28 mouse cellular contexts compared by ENCODE assay signal in the genomic region with DNA sequence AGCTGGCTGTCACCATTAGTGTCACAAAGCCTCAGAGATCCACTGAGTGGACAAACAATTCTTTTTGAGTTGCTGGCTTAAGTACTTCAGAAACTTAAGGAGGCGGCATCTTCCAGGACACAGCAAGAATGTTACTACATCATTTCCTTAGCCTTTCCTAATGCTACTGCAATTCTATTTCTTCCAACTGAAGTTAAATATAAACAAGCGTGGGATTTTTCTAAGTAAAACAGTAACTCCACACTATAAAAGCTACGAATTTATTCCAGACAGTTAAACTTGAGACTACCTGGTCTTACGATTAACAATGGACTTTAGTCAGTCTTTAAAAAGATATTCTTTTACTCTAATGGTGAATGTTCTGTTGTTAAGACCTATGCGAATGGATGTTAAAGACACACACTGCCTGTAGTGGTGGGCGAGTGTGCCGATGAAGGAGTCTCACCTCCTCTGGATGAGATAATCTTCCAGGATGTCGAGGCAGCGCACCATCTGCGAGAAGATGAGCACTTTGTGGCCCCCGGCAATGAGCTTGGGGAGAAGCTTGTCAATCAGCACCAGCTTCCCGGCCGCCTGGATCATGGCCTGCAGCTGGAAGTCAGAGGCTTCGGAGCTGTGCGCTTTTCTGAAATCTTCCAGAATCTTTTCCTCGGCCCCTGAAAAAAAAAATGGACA.
A peak's percentile ranks its signal among the peaks of the same experiment; 100 is the strongest.
DNase-seq lines count a peak whose midpoint lies in the region; ATAC-seq and TF ChIP-seq lines count a peak whose summit lies in the region.
"Had no signal": no experiment of that assay in that cellular context is flagged by ENCODE, and none has a peak within 500 bp of the region (broad histone marks: within the 10 kb centered on the region; RNA-seq: fewer than 3 reads in every experiment).

No protein-coding gene starts in this region.

- H3K4me2 ChIP-seq in intestine, postnatal 0 days (replicated peaks; ENCODE audit: low read depth) = no peak overlapping the region
- H3K4me2 ChIP-seq: heart, embryonic 11.5 days; intestine, embryonic 15.5 days; limb, embryonic 13.5 days; liver, embryonic 12.5 days; neural tube, embryonic 15.5 days; stomach, embryonic 15.5 days had no signal

- in situ Hi-C loops in Patski (cut with MboI; ENCODE audit: low pct_unique_long_range_greater_than_20kb) = no loop called here

- no peak overlapping the region for H3K4me3 ChIP-seq in intestine, postnatal 0 days (ENCODE audit: low read depth, low read length)
- H3K4me3 ChIP-seq: embryonic facial prominence, embryonic 10.5 days; hindbrain, embryonic 10.5 days; intestine, embryonic 15.5 days; limb, embryonic 13.5 days; liver, embryonic 12.5 days; midbrain, embryonic 10.5 days; neural tube, embryonic 15.5 days; stomach, embryonic 15.5 days had no signal

- no peaks in the 10 kb centered on the region for H3K4me1 ChIP-seq in intestine, postnatal 0 days (replicated peaks; ENCODE audit: control insufficient read depth, insufficient read depth, low read length)
- H3K4me1 ChIP-seq: embryonic facial prominence, embryonic 10.5 days; hindbrain, embryonic 10.5 days; intestine, embryonic 15.5 days; limb, embryonic 13.5 days; liver, embryonic 12.5 days; midbrain, embryonic 10.5 days; neural tube, embryonic 15.5 days; stomach, embryonic 15.5 days had no signal

- H3K9ac ChIP-seq in intestine, postnatal 0 days (ENCODE audit: low read depth, low read length) = no peak overlapping the region
- H3K9ac ChIP-seq: intestine, embryonic 15.5 days; limb, embryonic 13.5 days; liver, embryonic 12.5 days; neural tube, embryonic 15.5 days; stomach, embryonic 15.5 days had no signal

- no peak for TF ChIP-seq CTCF in Patski (IDR thresholded peaks at IDR 0.05)
- no peak for TF ChIP-seq CTCF in intestine, postnatal 0 days (IDR thresholded peaks at IDR 0.05; ENCODE audit: low read depth)

- ATAC-seq in Patski = peak; percentile 67
- ATAC-seq in intestine, postnatal 0 days = no peak
- ATAC-seq: CD4-positive, CD25-positive, alpha-beta regulatory T cell, adult 4 months; forebrain, embryonic 16.5 days; hindbrain, embryonic 16.5 days; intestine, embryonic 15.5 days; liver, embryonic 12.5 days had no signal

- H3K27ac ChIP-seq in intestine, postnatal 0 days (ENCODE audit: low read depth, low read length) = no peak overlapping the region
- H3K27ac ChIP-seq: embryonic facial prominence, embryonic 10.5 days; hindbrain, embryonic 10.5 days; intestine, embryonic 15.5 days; limb, embryonic 13.5 days; liver, embryonic 12.5 days; midbrain, embryonic 10.5 days; neural tube, embryonic 15.5 days; stomach, embryonic 15.5 days had no signal

- intact Hi-C loops in heart, postnatal 14 days (cut with DNase I) = no loop called here

- H3K27me3 ChIP-seq in Patski = no peaks in the 10 kb centered on the region
- no peaks in the 10 kb centered on the region for H3K27me3 ChIP-seq in intestine, postnatal 0 days (replicated peaks; ENCODE audit: control insufficient read depth, insufficient read depth, low read length)
- H3K27me3 ChIP-seq: intestine, embryonic 15.5 days; limb, embryonic 13.5 days; liver, embryonic 12.5 days; neural tube, embryonic 15.5 days; stomach, embryonic 15.5 days had no signal

- POLR2A ChIA-PET in Patski (lab: Charles Lee) = no interaction called here

- H3K9me3 ChIP-seq in intestine, postnatal 0 days (ENCODE audit: control insufficient read depth) = no peaks in the 10 kb centered on the region
- H3K9me3 ChIP-seq: embryonic facial prominence, embryonic 10.5 days; hindbrain, embryonic 10.5 days; intestine, embryonic 15.5 days; limb, embryonic 13.5 days; liver, embryonic 12.5 days; midbrain, embryonic 10.5 days; neural tube, embryonic 15.5 days; stomach, embryonic 15.5 days had no signal

- CTCF ChIA-PET in Patski (lab: Charles Lee) = no interaction called here

- peaks cover 74% of the 10 kb centered on the region for H3K36me3 ChIP-seq in intestine, postnatal 0 days (ENCODE audit: control insufficient read depth, insufficient read depth)

- WGBS in intestine, postnatal 0 days = 89% methylated on average over 16 of the region's 16 CpGs

- peak; percentile 60 for DNase-seq in heart, adult 11 months
- no peak for DNase-seq in heart, postnatal 14 days
- DNase-seq in left cerebral cortex, adult 11 months (ENCODE audit: low spot score) = peak; percentile 12
- no peak for DNase-seq in left cerebral cortex, adult 8-10 months (ENCODE audit: low spot score in 2 of 2)
- DNase-seq in Patski (ENCODE audit: low read depth, low spot score) = peak; percentile 10
- DNase-seq in kidney, postnatal 36 days = peak; percentile 36 to 39
- no peak for DNase-seq in gastrocnemius, postnatal 4 days (ENCODE audit: low spot score in 2 of 2)
- DNase-seq: adrenal gland, postnatal 36 days; cerebellum, adult 11 months; cerebellum, adult 9-11 months; layer of hippocampus, postnatal 36 days; lung, adult 18-20 months; lung, postnatal 10 days; thymus, adult 18-20 months; thymus, postnatal 36 days had no signal

Comparison
In these comparisons a context has a peak if more than half of its experiments do, and no peak if none do; other contexts are left out.
1. DNase-seq: peak in heart, adult 11 months (single experiment), left cerebral cortex, adult 11 months (single experiment), Patski (single experiment) and kidney, postnatal 36 days (2 of 2); none in heart, postnatal 14 days (0 of 2), left cerebral cortex, adult 8-10 months (0 of 2) and gastrocnemius, postnatal 4 days (0 of 2).